Mouse (Mus musculus): ENCODE data around the gene Itpripl2.

Itpripl2 gene

GRCm38 (mm10) chr7:118488060-118488664 is 3.6 kb downstream of the Itpripl2 start:
- peak; percentile 55 for DNase-seq (ENCODE audit: low read depth)

GRCm38 (mm10) chr7:118486917-118487316 is 4.9 kb downstream of the Itpripl2 start:
- peak; percentile 61 for DNase-seq (ENCODE audit: low read depth)

- no peak for DNase-seq (ENCODE audit: low read depth)
Measured at GRCm38 (mm10) chr7:118483996-118484395, 7.8 kb downstream of the Itpripl2 start.

- no peak for DNase-seq (ENCODE audit: low read depth)
Measured at GRCm38 (mm10) chr7:118482001-118482400, 9.8 kb downstream of the Itpripl2 start.

- DNase-seq (ENCODE audit: low read depth) = peak; percentile 49
Measured at GRCm38 (mm10) chr7:118481047-118481810, 10.5 kb downstream of the Itpripl2 start.

- DNase-seq (ENCODE audit: low read depth) = no peak
Measured at GRCm38 (mm10) chr7:118480160-118480709, 11.5 kb downstream of the Itpripl2 start.

GRCm38 (mm10) chr7:118478835-118479312 is 12.9 kb downstream of the Itpripl2 start:
- peak; percentile 47 for DNase-seq (ENCODE audit: low read depth)

- DNase-seq (ENCODE audit: low read depth) = no peak
Measured at GRCm38 (mm10) chr7:118476428-118476827, 15.3 kb downstream of the Itpripl2 start.

- DNase-seq (ENCODE audit: low read depth) = peak; percentile 75
Measured at GRCm38 (mm10) chr7:118475008-118475705, 16.6 kb downstream of the Itpripl2 start.

GRCm38 (mm10) chr7:118472886-118473285 is 18.9 kb downstream of the Itpripl2 start:
- DNase-seq (ENCODE audit: low read depth) = no peak

GRCm38 (mm10) chr7:118468060-118468459 is 23.7 kb downstream of the Itpripl2 start:
- no peak for DNase-seq (ENCODE audit: low read depth)

- DNase-seq (ENCODE audit: low read depth) = peak; percentile 83
Measured at GRCm38 (mm10) chr7:118464432-118464831, 27.3 kb downstream of the Itpripl2 start.

GRCm38 (mm10) chr7:118462818-118463762 is 28.7 kb downstream of the Itpripl2 start:
- peak; percentile 61 for DNase-seq (ENCODE audit: low read depth)

- no peak for DNase-seq (ENCODE audit: low read depth)
Measured at GRCm38 (mm10) chr7:118461400-118462136, 30.2 kb downstream of the Itpripl2 start.

GRCm38 (mm10) chr7:118453722-118454121 is 38.1 kb downstream of the Itpripl2 start:
- no peak for DNase-seq (ENCODE audit: low read depth)

GRCm38 (mm10) chr7:118452940-118453339 is 38.8 kb downstream of the Itpripl2 start:
- DNase-seq (ENCODE audit: low read depth) = no peak

GRCm38 (mm10) chr7:118448134-118448967 is 43.4 kb downstream of the Itpripl2 start, which contains the start of gene Syt17:
Syt17 (minus strand) TSS chr7:118448222.
- peak; percentile 74 for DNase-seq (ENCODE audit: low read depth)

- DNase-seq (ENCODE audit: low read depth) = peak; percentile 6
Measured at GRCm38 (mm10) chr7:118447291-118448133, 44.3 kb downstream of the Itpripl2 start.

Data from NIH3T3 (cell line).